Mouse (Mus musculus) T-helper 17 cell (primary cell): ENCODE measurements around the gene Iqcg.
"Not testable (repeated sequence)": the region's sequence is repeated elsewhere in the genome, so short reads cannot be mapped to it uniquely, and the experiment has no call there.

Experiments
- in situ Hi-C, 2 experiments: fragments of 300-600 bp; cut with MboI, MseI; formaldehyde crosslinking; loops; 1 replicate in 1 of 2; 2 replicates in 1 of 2; pipeline ENCODE4 v1.15.1; 2025; ENCODE audit warnings: high pct_unique_total_duplicates in 2 of 2

Gene Iqcg

GRCm38 (mm10) chr16:33054927-33055326, 1.1 kb downstream of the Iqcg start:
- in situ Hi-C loops: not testable (repeated sequence)

- in situ Hi-C loops: no loop called here
Observed at GRCm38 (mm10) chr16:33053141-33053540, 2.9 kb downstream of the Iqcg start.

- in situ Hi-C loops: no loop called here
Observed at GRCm38 (mm10) chr16:33049809-33050208, 6.2 kb downstream of the Iqcg start.

GRCm38 (mm10) chr16:33048686-33049085, 7.3 kb downstream of the Iqcg start:
- in situ Hi-C loops: no loop called here

- in situ Hi-C loops: no loop called here
Observed at GRCm38 (mm10) chr16:33048004-33048403, 8.0 kb downstream of the Iqcg start.

GRCm38 (mm10) chr16:33043268-33043667, 12.8 kb downstream of the Iqcg start:
- in situ Hi-C loops: no loop called here

GRCm38 (mm10) chr16:33042682-33043081, 13.3 kb downstream of the Iqcg start:
- in situ Hi-C loops: no loop called here

- in situ Hi-C loops: no loop called here
Observed at GRCm38 (mm10) chr16:33036006-33036405, 20.0 kb downstream of the Iqcg start.

GRCm38 (mm10) chr16:33026357-33026756, 29.7 kb downstream of the Iqcg start:
- in situ Hi-C loops: no loop called here

GRCm38 (mm10) chr16:33024456-33025104, 31.4 kb downstream of the Iqcg start:
- in situ Hi-C loops: loop anchor here in 1 of 2 experiments (5.0 kb wide), 2 partner anchors 133 to 212 kb away; partner anchors contain the start of gene Smbd1

GRCm38 (mm10) chr16:33023750-33024149, 32.3 kb downstream of the Iqcg start:
- in situ Hi-C loops: loop anchor here in 1 of 2 experiments (5.0 kb wide), 2 partner anchors 134 to 211 kb away; partner anchors contain the start of gene Smbd1

GRCm38 (mm10) chr16:33021381-33021780, 34.6 kb downstream of the Iqcg start:
- in situ Hi-C loops: loop anchor here in 1 of 2 experiments (5.0 kb wide), 2 partner anchors 136 to 209 kb away; partner anchors contain the start of gene Smbd1

GRCm38 (mm10) chr16:33019117-33019770, 36.8 kb downstream of the Iqcg start:
- in situ Hi-C loops: no loop called here

GRCm38 (mm10) chr16:33017677-33018349, 38.2 kb downstream of the Iqcg start:
- in situ Hi-C loops: no loop called here

- in situ Hi-C loops: no loop called here
Observed at GRCm38 (mm10) chr16:33015986-33016385, 40.0 kb downstream of the Iqcg start.

- in situ Hi-C loops: no loop called here
Observed at GRCm38 (mm10) chr16:33015396-33015907, 40.6 kb downstream of the Iqcg start.

GRCm38 (mm10) chr16:33014921-33015320, 41.1 kb downstream of the Iqcg start:
- in situ Hi-C loops: no loop called here

- in situ Hi-C loops: no loop called here
Observed at GRCm38 (mm10) chr16:33013801-33014200, 42.2 kb downstream of the Iqcg start.

GRCm38 (mm10) chr16:33010166-33010565, 45.9 kb downstream of the Iqcg start:
- in situ Hi-C loops: no loop called here

GRCm38 (mm10) chr16:33007436-33007835, 48.6 kb downstream of the Iqcg start:
- in situ Hi-C loops: no loop called here

- in situ Hi-C loops: no loop called here
Observed at GRCm38 (mm10) chr16:33006888-33007287, 49.1 kb downstream of the Iqcg start.

GRCm38 (mm10) chr16:33005216-33005615, 50.8 kb downstream of the Iqcg start:
- in situ Hi-C loops: no loop called here
